Mouse (Mus musculus) gastrocnemius, adult 18-20 months (tissue): ENCODE measurements around the gene Gstm6. TPM values are rescaled to one million over a fixed set of nuclear protein-coding genes. Genes with fewer than 3 reads are reported as not detected.

Experiments
- DNase-seq: peaks from one replicate; pipeline ENCODE4 v3.0.0; 2021; ENCODE audit warnings: low spot score
- total RNA-seq, 2 experiments: library from RNA; stranded (reverse); gene quantifications; 2 replicates each; pipeline ENCODE4 v1.2.3; 2021

Gene Gstm6
- total RNA-seq, 2 experiments from 2014 or later, result 0.45 to 0.46 TPM

DNA sequence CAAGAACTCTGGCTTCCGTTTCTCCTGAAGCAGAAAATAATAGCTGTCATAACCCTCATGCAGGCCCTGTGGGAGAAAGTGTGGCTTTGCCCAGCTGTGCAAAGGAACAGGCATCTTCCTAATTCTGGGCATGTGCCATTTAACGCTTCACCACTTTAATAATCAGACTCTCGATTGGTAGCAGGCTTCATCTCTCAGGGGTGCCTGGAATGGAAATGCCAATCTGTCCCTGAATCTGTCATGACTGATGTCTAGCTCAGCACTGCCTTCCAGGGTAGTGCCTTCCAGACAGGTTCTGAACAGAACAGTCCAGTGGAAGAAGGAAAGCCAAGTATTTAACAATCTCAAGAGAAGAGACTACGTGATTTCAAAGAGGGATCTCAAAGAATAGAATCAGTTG, 2.3 kb downstream of the Gstm6 start:
- no peak for DNase-seq

DNA sequence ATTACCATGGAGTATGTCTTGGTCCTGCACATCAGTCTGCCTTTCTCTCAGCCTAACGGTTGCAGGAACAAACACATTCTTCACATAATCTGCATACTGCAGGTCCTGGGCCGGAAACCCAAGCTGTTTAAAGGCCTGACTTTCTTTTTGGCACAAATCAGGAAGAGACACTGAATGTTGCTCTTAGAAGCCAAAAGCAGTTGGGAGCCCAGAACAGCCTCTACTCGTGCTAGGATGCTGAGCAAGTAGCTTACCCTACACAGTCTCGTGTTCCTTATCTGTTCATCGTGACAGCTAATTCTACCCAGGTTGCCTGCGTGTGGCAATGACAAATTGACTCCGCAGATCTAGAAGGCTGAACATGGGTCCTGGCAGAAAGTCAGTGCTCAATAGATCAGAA, 3.0 kb downstream of the Gstm6 start:
- DNase-seq, result no peak

DNA sequence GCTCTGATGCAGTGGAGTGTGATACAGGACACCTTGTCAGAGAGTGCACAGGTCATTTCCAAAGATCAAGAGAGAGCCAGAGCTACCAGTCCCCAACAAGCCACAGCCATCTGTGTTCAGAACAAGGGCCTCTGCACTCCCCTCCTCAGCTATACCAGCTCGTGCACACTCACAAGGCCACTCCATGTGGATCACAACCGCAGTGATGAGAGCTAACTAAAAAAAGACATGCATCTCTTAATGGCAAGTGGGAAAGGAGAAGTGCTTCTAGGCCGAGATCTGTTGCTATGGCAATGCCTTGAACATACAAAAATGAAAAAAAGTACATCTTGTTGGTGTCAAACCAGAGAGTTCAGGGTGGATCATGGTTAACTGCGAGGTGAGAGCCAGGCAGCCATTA, 3.7 kb downstream of the Gstm6 start:
- DNase-seq, result no peak

DNA sequence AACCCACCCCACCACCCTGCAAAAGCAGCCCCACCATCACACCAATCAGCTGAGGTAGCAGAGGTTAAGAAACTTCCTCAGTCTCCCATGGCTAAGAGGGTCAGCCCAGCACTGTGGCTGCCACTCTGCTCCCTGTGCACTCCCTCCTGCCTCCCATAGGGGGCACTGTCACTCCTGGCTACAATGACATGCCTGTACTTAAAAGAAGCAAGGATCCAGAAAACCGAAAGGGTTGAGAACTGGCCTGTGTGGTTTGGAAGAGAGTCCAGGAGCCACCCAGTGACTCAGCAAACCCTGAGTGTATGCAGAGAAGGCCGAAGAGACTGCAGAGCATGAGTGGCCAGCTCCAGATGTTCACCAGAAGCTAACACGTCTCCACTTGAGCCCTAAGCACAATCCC, 4.1 kb downstream of the Gstm6 start:
- peak; percentile 86 for DNase-seq

DNA sequence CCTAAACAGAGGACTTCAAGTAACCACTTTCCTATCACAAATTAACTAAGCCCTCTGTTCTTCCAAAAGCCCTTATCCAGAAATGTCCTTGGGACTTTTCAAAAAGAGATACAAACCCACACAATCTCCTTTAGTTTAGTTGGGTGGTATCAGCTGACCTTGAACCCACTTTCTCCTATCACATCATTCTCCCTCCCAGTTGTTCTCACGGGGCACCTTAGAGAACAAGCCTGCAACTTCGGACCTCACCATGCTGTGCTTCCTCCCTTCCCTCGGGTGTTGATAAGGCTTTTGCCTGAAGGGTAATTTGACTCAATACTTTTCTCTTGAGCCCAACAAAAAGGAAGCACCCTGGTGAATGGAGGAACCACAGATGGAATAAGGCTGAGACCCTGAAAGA, 7.7 kb downstream of the Gstm6 start:
- no peak for DNase-seq

DNA sequence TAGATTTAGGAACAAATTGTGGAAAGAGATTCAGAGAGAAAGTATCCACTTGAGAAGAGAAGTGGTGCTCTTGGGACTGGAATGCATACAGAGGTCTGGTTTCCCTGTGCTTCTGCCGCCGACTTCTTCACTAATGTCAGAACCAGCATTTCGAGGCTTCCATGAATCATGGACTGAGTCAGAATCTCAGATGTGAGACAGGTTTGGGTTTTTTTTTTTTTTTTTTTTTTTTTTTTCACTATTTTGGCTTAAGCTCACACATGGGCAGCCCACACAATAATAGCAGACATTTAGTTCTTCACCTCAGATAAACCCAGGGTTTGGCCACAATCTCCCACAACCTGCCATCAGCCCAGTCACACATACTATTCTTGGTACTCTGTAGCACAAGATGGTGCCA, 8.3 kb downstream of the Gstm6 start:
- DNase-seq, result no peak

DNA sequence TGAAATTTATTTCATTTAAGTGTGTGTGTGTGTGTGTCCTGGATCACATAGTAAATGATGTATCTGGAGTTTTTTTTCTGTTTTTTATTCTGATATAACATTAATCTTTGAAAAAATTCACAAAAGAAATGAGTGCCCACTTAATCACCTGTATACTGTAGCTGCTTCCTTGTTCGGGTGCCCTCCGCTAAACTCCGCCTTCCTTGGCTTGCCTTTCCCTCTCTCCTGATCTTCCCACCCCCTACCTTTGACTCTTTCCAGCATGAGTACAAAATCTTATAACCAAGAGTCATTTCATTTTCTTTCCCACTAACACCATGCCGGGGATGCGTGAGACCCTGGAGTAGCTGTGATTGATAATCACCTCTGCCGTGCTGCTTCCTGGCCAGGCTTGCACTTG, 11.4 kb downstream of the Gstm6 start:
- DNase-seq, result no peak

DNA sequence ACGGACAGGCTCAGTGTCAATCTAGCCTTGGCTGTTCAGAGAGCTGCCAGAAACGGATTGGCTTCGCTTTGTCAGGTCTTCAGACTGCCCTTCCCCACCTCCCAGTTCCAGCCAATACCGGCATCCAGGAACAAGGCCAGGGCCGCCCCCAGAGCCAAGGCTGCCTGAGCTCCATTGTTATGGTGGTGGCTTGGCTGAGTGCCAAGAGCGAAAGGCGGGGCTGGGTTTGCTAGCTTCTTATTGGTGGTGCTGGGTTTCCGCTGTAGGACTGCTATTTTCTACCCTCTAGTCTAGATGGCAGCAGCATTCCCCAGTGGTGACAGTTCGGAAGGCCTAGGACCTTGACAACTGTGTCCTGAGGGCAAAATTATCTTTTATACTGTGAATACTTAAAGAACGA, 11.9 kb downstream of the Gstm6 start, which contains the start of gene Gstm7:
TSS of gene Gstm7 (minus strand) at position 148 of the 400 bp plus-strand sequence.
- peak; percentile 96 for DNase-seq

DNA sequence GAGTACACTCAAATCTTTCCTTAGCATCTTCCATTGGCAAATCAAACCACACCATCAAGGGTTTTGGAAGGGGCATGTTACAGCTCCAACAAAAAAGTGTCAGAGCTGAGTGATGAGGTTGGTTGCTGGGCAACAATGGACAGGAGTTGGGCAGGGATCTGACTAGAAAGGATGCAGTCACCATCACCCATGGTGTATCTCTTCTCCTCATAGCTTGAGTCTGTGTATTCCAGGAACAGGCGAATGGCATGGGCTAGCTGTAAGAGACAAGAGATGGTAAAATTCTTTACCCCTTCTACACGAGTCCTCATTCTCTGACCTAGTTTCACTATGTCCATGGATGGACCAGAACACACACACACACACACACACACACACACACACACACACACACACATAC, 12.4 kb downstream of the Gstm6 start:
- no peak for DNase-seq

DNA sequence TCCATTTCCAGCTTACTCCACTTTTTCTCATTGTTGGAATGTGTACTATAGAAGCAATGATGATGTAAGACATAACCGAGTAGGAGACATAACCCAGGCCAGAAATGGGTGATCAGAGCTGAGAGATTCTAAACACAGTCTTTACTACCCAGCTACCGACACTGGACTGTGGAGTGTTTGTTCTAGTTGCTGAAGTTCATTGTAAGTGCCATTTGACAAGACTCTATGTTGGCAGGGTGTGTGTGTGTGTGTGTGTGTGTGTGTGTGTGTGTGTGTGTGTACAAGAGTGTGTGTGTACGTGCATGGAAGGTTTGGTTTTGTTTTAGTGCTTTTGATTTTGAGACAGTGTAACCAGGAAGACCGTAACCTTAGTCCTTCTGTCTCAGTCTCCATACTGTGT, 13.8 kb downstream of the Gstm6 start:
- no peak for DNase-seq

DNA sequence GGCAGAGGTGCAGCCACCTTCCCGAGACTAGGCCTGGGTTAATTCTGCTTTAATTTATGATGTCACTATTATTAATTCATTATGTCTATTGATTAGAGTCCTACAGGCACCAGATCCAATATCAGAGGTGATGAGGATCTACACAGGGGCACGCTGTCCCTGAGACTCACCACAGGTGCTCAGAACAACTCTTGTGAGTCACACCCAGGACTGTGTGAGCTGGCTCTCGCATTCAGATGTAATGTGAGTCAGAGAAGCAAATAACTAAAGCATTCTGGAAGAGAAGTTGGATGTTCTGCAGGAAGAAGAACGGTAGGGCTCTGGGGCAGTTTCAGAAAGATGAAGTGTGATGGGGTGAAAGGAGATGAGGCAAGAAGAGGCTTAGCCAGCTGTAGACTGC, 14.3 kb downstream of the Gstm6 start:
- no peak for DNase-seq

DNA sequence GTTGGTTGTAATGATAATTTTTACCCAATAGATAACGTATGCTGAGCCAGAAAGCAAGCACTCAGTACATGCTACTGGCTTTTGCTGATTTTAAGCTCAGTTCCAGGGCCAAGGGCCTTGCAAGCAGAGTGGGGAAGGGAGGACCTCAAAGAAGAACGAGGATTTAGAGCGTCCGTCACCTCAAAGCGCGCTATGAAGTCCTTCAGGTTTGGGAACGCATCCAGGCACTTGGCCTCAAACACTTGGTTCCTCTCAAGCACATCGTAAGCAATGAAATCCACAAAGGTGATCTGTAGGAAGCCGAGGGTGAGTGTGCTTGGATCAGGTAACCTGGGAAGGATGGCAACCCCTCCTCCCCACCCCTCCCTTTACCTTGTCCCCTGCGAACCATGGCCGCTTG, 14.9 kb downstream of the Gstm6 start:
- DNase-seq, result no peak

DNA sequence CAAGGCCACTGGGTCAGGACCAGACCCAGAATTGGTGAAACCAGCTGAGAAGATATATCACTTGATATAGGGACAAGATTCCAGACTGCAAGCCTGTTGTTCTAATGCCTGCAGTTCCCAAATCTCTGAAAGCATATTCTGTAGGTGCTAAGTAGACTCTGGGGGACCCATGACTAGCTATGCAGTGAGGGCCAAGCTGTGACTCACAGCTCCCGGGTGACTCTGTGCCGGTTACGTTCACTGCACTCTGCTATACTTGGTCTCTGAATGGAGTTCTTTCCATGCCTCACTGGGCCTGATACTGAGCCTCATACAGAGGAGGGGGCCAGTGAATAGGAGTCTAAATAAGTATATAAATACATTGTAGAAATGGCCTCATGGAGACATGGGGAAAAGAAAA, 15.7 kb downstream of the Gstm6 start:
- DNase-seq, result no peak

DNA sequence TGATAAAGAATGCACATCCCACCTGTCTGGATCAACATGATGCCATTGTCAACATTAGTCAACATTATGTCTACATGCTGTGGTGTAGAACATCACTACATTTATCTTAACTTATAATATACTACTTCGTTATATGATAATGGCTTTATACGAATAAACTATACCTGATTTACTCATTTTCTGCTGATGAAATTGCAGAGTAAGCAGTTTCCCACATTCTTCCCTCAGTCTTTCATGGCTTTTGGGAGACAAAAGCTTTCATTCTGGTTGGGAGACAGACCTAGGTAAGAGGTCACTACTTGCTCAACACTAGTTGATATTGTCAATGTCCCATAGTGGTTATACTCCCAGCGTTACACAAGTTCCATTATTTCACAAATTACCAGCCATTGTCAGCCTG, 18.2 kb downstream of the Gstm6 start:
- DNase-seq, result no peak

DNA sequence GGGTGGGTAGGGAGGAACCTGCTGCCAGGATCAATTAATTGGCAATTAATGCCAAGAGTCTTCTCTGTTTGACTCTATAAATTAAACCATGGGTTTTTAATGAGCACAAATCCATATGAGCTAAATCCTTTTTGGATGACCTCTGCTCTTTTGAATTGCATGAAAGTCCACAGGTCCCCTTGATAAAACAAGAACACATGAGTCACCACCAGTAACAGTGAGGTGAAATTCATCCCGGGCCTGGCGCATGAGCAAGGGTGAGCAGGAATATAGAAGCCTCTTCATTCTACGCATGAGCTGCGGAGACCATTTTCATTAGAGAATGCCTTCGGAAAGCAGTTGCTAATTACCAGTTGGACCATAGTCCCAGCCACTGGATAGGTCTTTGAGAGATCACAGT, 23.2 kb downstream of the Gstm6 start:
- DNase-seq, result no peak

DNA sequence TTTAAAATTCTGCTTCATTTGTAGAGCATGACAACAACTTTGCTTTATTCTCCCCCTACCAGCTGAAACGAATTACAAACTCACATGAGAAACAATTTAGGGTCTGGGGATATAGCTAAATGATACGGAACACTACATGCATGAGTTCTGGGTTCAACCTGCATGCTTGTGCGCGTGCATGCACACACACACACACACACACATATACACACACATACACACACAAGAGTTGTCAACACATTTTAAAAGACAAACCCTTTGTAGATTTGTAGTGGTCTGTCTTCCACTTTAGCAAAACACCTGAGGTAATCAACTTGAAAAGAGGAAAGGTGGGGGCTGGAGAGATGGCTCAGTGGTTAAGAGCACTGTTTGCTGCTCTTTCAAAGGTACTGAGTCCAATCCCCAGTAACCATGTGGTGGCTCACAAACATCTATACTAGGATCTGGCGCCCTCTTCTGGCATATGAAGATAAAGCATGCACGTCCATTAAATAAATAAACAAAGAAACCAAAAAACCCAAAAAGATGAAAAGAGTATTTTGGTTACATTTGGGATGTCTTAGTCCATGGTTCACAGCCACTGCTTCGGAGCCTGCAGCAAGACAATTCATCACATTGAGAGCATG, 25.7 kb downstream of the Gstm6 start:
- peak; percentile 70 for DNase-seq

DNA sequence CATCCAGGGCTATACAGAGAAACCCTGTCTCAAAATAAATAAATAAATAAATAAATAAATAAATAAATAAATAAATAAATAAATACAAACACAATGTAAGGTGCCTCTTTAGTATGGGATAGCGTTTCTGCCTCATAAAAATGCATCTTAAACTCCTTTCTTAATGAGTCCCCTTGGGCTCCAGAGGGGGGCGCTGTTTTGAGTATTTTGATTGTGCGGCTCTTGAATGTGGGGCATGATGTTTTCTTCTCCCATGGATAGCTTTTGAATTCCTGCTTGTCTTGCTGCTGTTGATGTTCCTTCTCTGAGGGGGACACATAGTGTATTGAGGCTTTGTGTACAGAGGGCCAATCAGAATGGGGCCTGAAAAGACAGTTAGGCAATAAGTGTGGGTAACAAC, 26.5 kb downstream of the Gstm6 start:
- DNase-seq, result no peak

DNA sequence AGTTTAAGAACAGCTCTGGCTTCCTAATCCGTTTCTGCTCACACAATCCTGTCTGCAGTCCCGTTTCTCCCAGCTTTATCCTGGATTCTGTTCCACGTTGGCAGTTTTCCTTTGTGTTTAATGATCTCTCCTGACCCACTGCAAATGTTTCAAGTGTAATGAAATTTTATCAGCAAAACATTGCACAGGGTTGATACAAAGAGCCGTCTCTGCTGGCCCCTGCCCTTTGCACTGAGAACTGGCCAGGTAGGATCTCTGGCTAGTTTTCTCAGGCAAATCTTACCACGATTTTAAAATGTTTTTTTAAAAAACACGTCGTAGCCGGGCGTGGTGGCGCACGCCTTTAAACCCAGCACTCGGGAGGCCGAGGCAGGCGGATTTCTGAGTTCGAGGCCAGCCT, 26.9 kb downstream of the Gstm6 start:
- DNase-seq, result no peak

DNA sequence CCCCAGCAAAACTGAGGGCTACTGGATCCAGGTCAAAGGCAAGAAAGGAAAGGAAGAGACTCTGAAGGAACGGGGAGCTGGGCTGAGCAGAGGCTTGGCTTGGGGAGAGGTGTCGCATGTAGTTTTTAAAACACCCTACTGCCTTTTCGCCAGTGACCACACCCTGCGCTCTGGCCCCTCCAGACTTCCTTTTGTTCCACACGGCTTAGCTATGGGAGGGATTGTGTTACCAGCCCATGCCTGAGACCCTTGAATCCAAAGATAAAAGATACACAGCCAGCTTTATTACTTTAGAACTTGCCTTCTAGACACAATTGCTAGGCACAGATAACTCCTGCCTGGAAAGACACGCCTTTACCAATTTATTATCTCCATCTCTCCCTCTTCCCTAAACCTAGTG, 37.6 kb downstream of the Gstm6 start:
- DNase-seq, result no peak

DNA sequence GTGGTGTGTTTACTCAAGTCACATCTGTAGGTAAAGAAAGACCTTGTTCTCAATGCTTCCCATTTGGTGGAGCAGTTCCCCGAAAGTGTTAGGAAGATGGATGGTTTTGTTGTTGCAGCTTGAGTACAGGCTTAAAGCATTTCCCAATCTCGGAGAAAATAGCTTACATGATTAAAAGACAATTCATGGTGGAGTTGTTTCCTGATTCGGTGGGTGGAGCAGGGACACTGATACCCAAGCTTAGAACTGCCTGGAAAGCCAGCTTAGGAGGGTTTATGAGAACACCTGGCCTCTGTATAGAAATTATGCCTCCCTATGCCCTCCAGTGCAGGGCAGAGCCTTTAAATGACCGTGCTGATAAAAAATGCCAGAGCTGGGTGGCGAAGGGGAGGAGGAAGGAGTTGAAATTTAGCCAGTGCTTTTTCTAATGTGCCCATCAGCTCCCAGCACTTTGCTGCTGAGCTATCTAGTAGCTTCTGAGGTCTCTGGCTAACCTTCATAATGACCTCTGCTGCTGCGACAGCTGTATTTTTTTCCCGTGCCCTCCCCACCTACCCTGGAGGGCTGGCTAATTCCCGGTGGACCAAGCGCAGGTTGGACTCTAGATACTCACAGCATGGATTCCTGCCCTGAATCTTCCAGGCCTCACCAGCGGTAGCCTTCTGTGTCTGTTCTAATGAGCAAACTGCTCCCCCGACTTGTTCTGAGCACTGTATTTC, 42.4 kb downstream of the Gstm6 start:
- DNase-seq, result no peak

DNA sequence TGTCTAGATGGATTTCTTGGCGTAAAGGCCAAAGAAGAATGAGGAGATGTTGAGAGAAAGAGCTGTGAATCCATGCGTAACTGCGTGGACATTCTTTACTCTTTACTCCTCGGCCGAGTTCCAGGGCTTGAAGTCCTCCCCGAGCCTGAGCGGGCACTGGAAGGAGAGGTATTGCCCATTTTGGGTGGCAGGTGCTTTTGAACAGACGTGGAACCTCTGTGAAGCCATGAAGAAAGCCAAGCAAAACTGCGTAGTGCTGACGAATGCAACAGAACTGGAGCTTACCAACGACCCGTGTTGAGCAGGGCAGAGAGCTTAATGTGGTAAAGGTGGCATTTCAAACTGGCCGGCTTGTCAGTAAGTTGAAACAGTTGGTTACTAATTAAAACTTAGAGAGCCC, 44.9 kb downstream of the Gstm6 start:
- no peak for DNase-seq

DNA sequence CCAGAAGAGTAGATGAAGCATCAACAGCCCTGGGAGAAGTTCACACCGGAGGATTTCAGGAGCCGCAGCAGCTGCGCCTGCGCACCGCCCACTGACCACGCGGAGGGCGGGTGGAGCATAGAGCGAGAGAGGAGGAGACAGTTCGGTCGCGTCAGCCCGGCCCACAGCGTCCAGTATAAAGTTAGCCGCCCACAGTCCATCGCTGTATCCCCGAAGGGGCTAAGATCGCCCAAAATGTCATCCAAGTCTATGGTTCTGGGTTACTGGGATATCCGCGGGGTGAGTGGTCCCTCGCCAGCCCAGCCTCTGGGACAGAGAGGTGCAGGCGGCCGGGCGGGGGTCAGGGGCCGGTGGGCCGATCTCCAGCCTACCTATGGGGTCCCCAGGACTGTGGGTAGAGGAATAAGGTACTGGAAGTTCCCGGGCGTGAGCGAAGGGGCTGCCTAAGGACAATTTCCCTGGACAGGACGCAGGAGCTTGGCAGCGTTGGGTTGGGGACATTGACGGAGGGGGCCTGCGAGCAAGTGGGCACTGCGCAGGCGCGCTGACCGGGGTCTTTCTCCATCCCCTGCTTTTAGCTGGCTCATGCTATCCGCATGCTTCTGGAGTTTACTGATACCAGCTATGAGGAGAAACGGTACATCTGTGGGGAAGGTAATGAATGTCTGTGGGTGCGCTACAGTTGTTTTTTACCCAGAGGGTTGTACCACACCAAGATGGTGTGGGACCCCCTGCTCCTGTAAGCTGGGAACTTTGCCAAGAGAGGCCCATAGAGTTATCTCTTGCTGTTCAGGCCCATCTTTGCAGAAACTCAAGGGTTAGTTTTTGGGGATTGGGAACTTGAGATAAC, 47.6 kb downstream of the Gstm6 start, which contains the start of gene Gstm5:
TSS of gene Gstm5 (plus strand) at position 102 of the 850 bp plus-strand sequence.
- peak; percentile 83 for DNase-seq
